Mouse (Mus musculus) ES-E14 (cell line): Measurements from ENCODE around the gene Mc1r.
"Not testable (repeated sequence)": the region's sequence is repeated elsewhere in the genome, so short reads cannot be mapped to it uniquely, and the experiment has no call there.

Source experiments
- MAFK ChIP-seq: IDR thresholded peaks from 2 replicates; pipeline ENCODE4 v1.6.1; 2014; ENCODE audit warnings: mild to moderate bottlenecking, low read depth, low read length, inconsistent platforms; ENCODE audit not compliant: insufficient read depth
- ZC3H11A ChIP-seq: IDR thresholded peaks from 2 replicates; pipeline ENCODE4 v1.6.1; 2012; ENCODE audit warnings: low read depth, mild to moderate bottlenecking, inconsistent platforms, low read length, borderline replicate concordance

DNA sequence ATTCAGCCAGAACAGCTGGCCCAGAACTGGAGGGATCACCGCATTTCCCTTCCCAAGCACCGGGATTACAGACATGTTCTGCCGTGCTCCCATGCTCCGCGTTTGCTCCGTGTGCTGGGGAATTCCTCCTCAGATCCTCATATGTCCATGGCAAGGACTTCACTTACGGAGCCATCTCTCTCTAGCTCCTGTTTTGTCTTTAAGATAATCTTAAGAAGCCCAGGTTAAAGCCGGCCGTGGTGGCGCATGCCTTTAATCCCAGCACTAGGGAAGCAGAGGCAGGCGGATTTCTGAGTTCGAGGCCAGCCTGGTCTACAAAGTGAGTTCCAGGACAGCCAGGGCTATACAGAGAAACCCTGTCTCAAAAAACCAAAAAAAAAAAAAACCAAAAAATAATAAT, 44.8 kb downstream of the Mc1r start:
- not testable (repeated sequence) for TF ChIP-seq ZC3H11A, MAFK
